In the genomic region with DNA sequence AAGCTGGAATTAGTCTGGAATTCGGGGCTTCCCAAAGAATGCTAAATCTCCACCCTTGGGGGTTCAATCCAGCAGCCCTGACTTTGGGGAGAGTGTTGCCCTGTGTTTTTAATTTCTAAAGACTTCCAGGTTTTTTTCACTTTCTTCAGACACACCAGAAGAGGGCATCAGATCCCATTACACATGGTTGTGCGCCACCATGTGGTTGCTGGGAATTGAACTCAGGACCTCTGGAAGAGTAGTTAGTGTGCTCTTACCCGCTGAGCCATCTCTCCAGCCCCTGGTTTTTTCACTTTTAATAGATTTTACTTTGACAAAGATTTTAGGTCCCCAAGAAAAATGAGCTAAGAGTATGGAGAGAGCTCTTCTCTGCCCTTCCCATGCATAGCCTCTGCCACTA, we compare ENCODE assay signal across 31 mouse cellular contexts. TPM values are rescaled to one million over a fixed set of nuclear protein-coding genes. Genes with fewer than 3 reads are reported as not detected.
A peak's percentile ranks its signal among the peaks of the same experiment; 100 is the strongest.
DNase-seq lines count a peak whose midpoint lies in the region; ATAC-seq and TF ChIP-seq lines count a peak whose summit lies in the region.
"Had no signal": no experiment of that assay in that cellular context is flagged by ENCODE, and none has a peak within 500 bp of the region (broad histone marks: within the 10 kb centered on the region; RNA-seq: fewer than 3 reads in every experiment).

No protein-coding gene starts in this region.

- TF ChIP-seq CTCF in heart, postnatal 0 days (IDR thresholded peaks at IDR 0.05; ENCODE audit: low read depth), result 0 out of 2 replicates have a peak, but pooled peaks have one; percentile 3
- peak; percentile 44 for TF ChIP-seq CTCF in layer of hippocampus, adult 2 months (conservative IDR thresholded peaks at IDR 0.05)
- peak; percentile 40 for TF ChIP-seq CTCF in midbrain, postnatal 0 days (IDR thresholded peaks at IDR 0.05)

- ATAC-seq in heart, postnatal 0 days (ENCODE audit: insufficient read depth, low read depth), result no peak
- no peak for ATAC-seq in midbrain, postnatal 0 days (ENCODE audit: low FRiP score)
- no peak for ATAC-seq in CD4-positive, CD25-positive, alpha-beta regulatory T cell, adult 4 months
- ATAC-seq: forebrain, embryonic 15.5 days; hindbrain, embryonic 16.5 days; intestine, embryonic 16.5 days; midbrain, embryonic 16.5 days had no signal

- H3K9me3 ChIP-seq in heart, postnatal 0 days (replicated peaks; ENCODE audit: control insufficient read depth, low read length), result no peaks in the 10 kb centered on the region
- no peaks in the 10 kb centered on the region for H3K9me3 ChIP-seq in midbrain, postnatal 0 days (ENCODE audit: low read length)
- H3K9me3 ChIP-seq in midbrain, embryonic 10.5 days (replicated peaks), result no peaks in the 10 kb centered on the region
- H3K9me3 ChIP-seq: embryonic facial prominence, embryonic 13.5 days; forebrain, embryonic 10.5 days; forebrain, embryonic 15.5 days; heart, embryonic 12.5 days; hindbrain, embryonic 10.5 days; limb, embryonic 12.5 days; neural tube, embryonic 12.5 days had no signal

- peaks cover 18% of the 10 kb centered on the region for H3K4me1 ChIP-seq in heart, postnatal 0 days (ENCODE audit: control insufficient read depth, insufficient read depth)
- H3K4me1 ChIP-seq in midbrain, postnatal 0 days (ENCODE audit: insufficient read depth, low read length), result no peaks in the 10 kb centered on the region
- peaks cover 30% of the 10 kb centered on the region for H3K4me1 ChIP-seq in midbrain, embryonic 10.5 days
- H3K4me1 ChIP-seq: forebrain, embryonic 15.5 days had no signal

- H3K36me3 ChIP-seq in heart, postnatal 0 days (replicated peaks; ENCODE audit: control insufficient read depth, insufficient read depth, low read length), result no peaks in the 10 kb centered on the region
- H3K36me3 ChIP-seq in midbrain, postnatal 0 days (ENCODE audit: insufficient read depth, low read length), result no peaks in the 10 kb centered on the region
- H3K36me3 ChIP-seq in midbrain, embryonic 10.5 days, result no peaks in the 10 kb centered on the region
- H3K36me3 ChIP-seq: embryonic facial prominence, embryonic 13.5 days; forebrain, embryonic 10.5 days; forebrain, embryonic 15.5 days; hindbrain, embryonic 10.5 days; limb, embryonic 12.5 days; neural tube, embryonic 12.5 days had no signal

- no peak for TF ChIP-seq EP300 in heart, postnatal 0 days (IDR thresholded peaks at IDR 0.05; ENCODE audit: low read depth)

- no peak for DNase-seq in heart, postnatal 0 days (ENCODE audit: low spot score)
- DNase-seq in heart, adult 18-20 months, result no peak
- no peak for DNase-seq in layer of hippocampus, adult 2 months (ENCODE audit: low spot score in 2 of 2)
- DNase-seq in layer of hippocampus, postnatal 25 days (ENCODE audit: extremely low spot score in 1 of 2, low spot score in 1 of 2), result no peak
- DNase-seq in midbrain, postnatal 0 days (ENCODE audit: low spot score), result no peak
- DNase-seq in midbrain, embryonic 10.5 days (ENCODE audit: low spot score), result no peak
- DNase-seq: adrenal gland, postnatal 14 days; cerebellum, adult 11 months; cerebellum, adult 9-10 months; gastrocnemius, postnatal 25 days; heart, adult 11 months; heart, postnatal 14 days; kidney, postnatal 4 days; lung, embryonic 14.5 days; right cerebral cortex, adult 18-20 months; spleen, adult 18-20 months; thymus, adult 18-20 months; thymus, postnatal 36 days had no signal

- no peaks in the 10 kb centered on the region for H3K27me3 ChIP-seq in heart, postnatal 0 days (ENCODE audit: control insufficient read depth, insufficient read depth, low read length)
- no peaks in the 10 kb centered on the region for H3K27me3 ChIP-seq in midbrain, postnatal 0 days (ENCODE audit: insufficient read depth, low read length)
- 0 out of 2 replicates have a peak, but pooled peaks cover 5% of the 10 kb centered on the region for H3K27me3 ChIP-seq in midbrain, embryonic 10.5 days (ENCODE audit: low read depth, poor library complexity, severe bottlenecking)
- H3K27me3 ChIP-seq: embryonic facial prominence, embryonic 13.5 days; forebrain, embryonic 15.5 days; heart, embryonic 12.5 days; limb, embryonic 12.5 days; neural tube, embryonic 12.5 days had no signal

- 87% methylated on average over 3 of the region's 3 CpGs for WGBS in heart, postnatal 0 days
- 80% methylated on average over 3 of the region's 3 CpGs for whole genome bisulfite sequencing in midbrain, postnatal 0 days
- WGBS in midbrain, embryonic 10.5 days, result 76% methylated on average over 3 of the region's 3 CpGs

- H3K4me3 ChIP-seq in heart, postnatal 0 days (ENCODE audit: low read depth, low read length), result no peak overlapping the region
- no peak overlapping the region for H3K4me3 ChIP-seq in layer of hippocampus, adult 2 months
- no peak overlapping the region for H3K4me3 ChIP-seq in midbrain, postnatal 0 days (ENCODE audit: low read depth, low read length)
- no peak overlapping the region for H3K4me3 ChIP-seq in midbrain, embryonic 10.5 days
- H3K4me3 ChIP-seq: embryonic facial prominence, embryonic 13.5 days; forebrain, embryonic 10.5 days; forebrain, embryonic 15.5 days; heart, embryonic 12.5 days; hindbrain, embryonic 10.5 days; limb, embryonic 12.5 days; myocyte; neural tube, embryonic 12.5 days had no signal

- H3K9ac ChIP-seq in heart, postnatal 0 days (replicated peaks; ENCODE audit: low read depth, low read length), result no peak overlapping the region
- H3K9ac ChIP-seq in midbrain, postnatal 0 days (replicated peaks; ENCODE audit: low read length, poor library complexity, severe bottlenecking), result no peak overlapping the region
- H3K9ac ChIP-seq: embryonic facial prominence, embryonic 13.5 days; forebrain, embryonic 15.5 days; heart, embryonic 12.5 days; limb, embryonic 12.5 days; lung, embryonic 14.5 days; neural tube, embryonic 12.5 days had no signal

- no peak overlapping the region for H3K27ac ChIP-seq in heart, postnatal 0 days (ENCODE audit: low read depth)
- no peak overlapping the region for H3K27ac ChIP-seq in layer of hippocampus, adult 2 months
- H3K27ac ChIP-seq in midbrain, postnatal 0 days (ENCODE audit: low read depth, low read length), result no peak overlapping the region
- no peak overlapping the region for H3K27ac ChIP-seq in midbrain, embryonic 10.5 days (replicated peaks)
- H3K27ac ChIP-seq: embryonic facial prominence, embryonic 13.5 days; forebrain, embryonic 10.5 days; forebrain, embryonic 15.5 days; hindbrain, embryonic 10.5 days; limb, embryonic 12.5 days; neural tube, embryonic 12.5 days had no signal

- no peak overlapping the region for H3K4me2 ChIP-seq in heart, postnatal 0 days (ENCODE audit: low read depth, low read length)
- no peak overlapping the region for H3K4me2 ChIP-seq in midbrain, postnatal 0 days (ENCODE audit: low read depth, low read length, poor library complexity, severe bottlenecking)
- H3K4me2 ChIP-seq: embryonic facial prominence, embryonic 13.5 days; forebrain, embryonic 15.5 days; heart, embryonic 12.5 days; limb, embryonic 12.5 days; lung, embryonic 14.5 days; midbrain, embryonic 11.5 days; neural tube, embryonic 12.5 days had no signal

RNA-seq across cellular contexts. Expression of a gene that starts 43.6 kb away (rescaled TPM):
- 57.7 and 61.1 TPM in 2 replicates for total RNA-seq in heart, postnatal 0 days (2014; rRNA removed; ENCODE audit: low replicate concordance)
- 23.8 and 23.9 TPM in 2 replicates for polyA plus RNA-seq in heart, postnatal 0 days (2015; fragmentation: Nextera tagmentation; extraction: Ambion mirVana)
- 10 to 100 TPM; 42.4 to 44.1 TPM for total RNA-seq in heart, adult 18-20 months (2021)
- 100 to 1,000 TPM in 1 of 2 experiments, 10 to 100 TPM in 1; 96.3 to 103 TPM for total RNA-seq in layer of hippocampus, adult 2 months (2021)
- total RNA-seq in layer of hippocampus, postnatal 25 days (2021), result 100 to 1,000 TPM; 103 to 118 TPM
- total RNA-seq in midbrain, postnatal 0 days (2014; rRNA removed), result 161 and 175 TPM in 2 replicates
- 71.5 and 73.3 TPM in 2 replicates for polyA plus RNA-seq in midbrain, postnatal 0 days (2015; fragmentation: Nextera tagmentation; extraction: Ambion mirVana)
- 19.7 and 24.7 TPM in 2 replicates for polyA plus RNA-seq in midbrain, embryonic 10.5 days (2016; fragmentation: Nextera tagmentation; extraction: Ambion mirVana)
- under 1 TPM; 0.30 to 0.53 TPM for polyA plus RNA-seq in CD4-positive, CD25-positive, alpha-beta regulatory T cell, adult 4 months (2017; shearing (Covaris generic))
